Mouse (Mus musculus) R1 (cell line): ENCODE results near the gene Olfr976.
"Not testable (repeated sequence)": the region's sequence is repeated elsewhere in the genome, so short reads cannot be mapped to it uniquely, and the experiment has no call there.

Experiments used
- DNase-seq: peaks from one replicate; pipeline ENCODE4 v3.0.0-alpha.2; 2018; ENCODE audit warnings: low read depth, low spot score

The Olfr976 gene

GRCm38 (mm10) chr9:39961033-39961432, at the start of gene Olfr976:
Gene Olfr976 (minus strand): TSS chr9:39961133.
- not testable (repeated sequence) for DNase-seq

GRCm38 (mm10) chr9:40009482-40009881, 48.5 kb upstream of the Olfr976 start, which contains the start of gene Olfr980:
Gene Olfr980 (minus strand): TSS chr9:40009582.
- DNase-seq = no peak

- no peak for DNase-seq
These were observed 42.4 kb upstream of the Olfr976 start, which contains the start of gene Olfr979 for GRCm38 (mm10) chr9:40003365-40003764. Gene Olfr979 (minus strand): TSS chr9:40003465.

GRCm38 (mm10) chr9:39991813-39992212, 30.9 kb upstream of the Olfr976 start, which contains the start of gene Olfr978:
Gene Olfr978 (plus strand): TSS chr9:39992113.
- DNase-seq = no peak

GRCm38 (mm10) chr9:39976581-39977145, 15.7 kb upstream of the Olfr976 start:
- DNase-seq = peak; percentile 85

- DNase-seq = no peak
These were observed 9.0 kb downstream of the Olfr976 start, which contains the start of gene Olfr975 for GRCm38 (mm10) chr9:39951946-39952345. Gene Olfr975 (minus strand): TSS chr9:39952046.

- no peak for DNase-seq
These were observed 23.7 kb downstream of the Olfr976 start, which contains the start of gene Olfr974 for GRCm38 (mm10) chr9:39937201-39937600. Gene Olfr974 (plus strand): TSS chr9:39937501.

GRCm38 (mm10) chr9:39928837-39929236, 32.1 kb downstream of the Olfr976 start:
- DNase-seq = not testable (repeated sequence)

- DNase-seq = not testable (repeated sequence)
These were observed 32.7 kb downstream of the Olfr976 start for GRCm38 (mm10) chr9:39927975-39928836.

GRCm38 (mm10) chr9:39909939-39910338, 51.0 kb downstream of the Olfr976 start:
- DNase-seq = no peak

- DNase-seq = no peak
These were observed 53.9 kb downstream of the Olfr976 start, which contains the start of gene Olfr229 for GRCm38 (mm10) chr9:39907036-39907435. Gene Olfr229 (plus strand): TSS chr9:39907336.

- peak; percentile 8 for DNase-seq
These were observed 55.8 kb downstream of the Olfr976 start for GRCm38 (mm10) chr9:39905106-39905505.
